Mouse (Mus musculus): ENCODE data around the gene Nubp1. TPM values are rescaled to one million over a fixed set of nuclear protein-coding genes. Genes with fewer than 3 reads are reported as not detected.

The Nubp1 gene
- total RNA-seq, 2 experiments from 2014 or later, result 21.3 to 22.3 TPM

DNA sequence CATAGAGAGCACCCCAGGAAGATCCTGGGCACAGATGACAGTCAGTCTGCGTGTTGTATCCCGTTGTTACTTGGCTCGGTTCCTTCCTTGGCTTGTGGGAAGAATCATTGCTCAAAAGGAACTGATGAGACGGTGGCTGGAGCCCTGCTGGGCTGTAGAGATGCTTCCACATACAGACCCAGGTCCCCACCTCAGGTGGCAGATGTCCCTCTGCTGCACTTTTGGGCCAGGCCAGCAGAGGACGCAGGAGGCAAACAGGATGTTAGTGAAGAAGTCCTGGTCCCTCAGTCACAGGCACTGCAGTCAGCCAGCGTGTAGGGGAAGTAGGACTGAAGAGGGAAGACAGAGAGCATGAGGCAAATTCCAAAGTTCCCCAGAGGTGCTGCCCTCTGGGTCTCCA, 4.2 kb downstream of the Nubp1 start:
- DNase-seq, result peak; percentile 65
- intact Hi-C loops (cut with DNase I), result loop anchor here (5.0 kb wide), 1 partner anchor 106 kb away; no protein-coding TSS in a partner anchor

DNA sequence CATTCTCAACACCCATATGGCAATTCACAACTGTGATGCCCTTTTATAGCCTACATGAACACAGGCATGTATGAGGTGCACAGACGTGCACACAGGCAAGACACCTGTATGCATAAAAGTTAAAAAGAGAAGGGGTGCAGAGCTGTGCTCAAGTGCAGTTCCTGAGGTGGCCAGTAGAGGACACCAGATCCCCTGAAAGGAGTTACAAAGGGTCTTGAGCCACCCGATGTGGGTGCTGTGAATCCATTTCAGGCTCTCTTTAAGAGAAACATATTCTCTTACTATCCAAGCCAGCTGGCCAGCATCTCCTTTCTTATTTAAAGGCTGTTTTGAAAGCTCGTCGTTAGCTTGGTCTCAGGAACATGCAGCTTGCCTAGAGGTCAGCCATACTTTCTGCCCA, 5.1 kb downstream of the Nubp1 start:
- intact Hi-C loops (cut with DNase I), result loop anchor here (5.0 kb wide), 1 partner anchor 105 kb away; no protein-coding TSS in a partner anchor

DNA sequence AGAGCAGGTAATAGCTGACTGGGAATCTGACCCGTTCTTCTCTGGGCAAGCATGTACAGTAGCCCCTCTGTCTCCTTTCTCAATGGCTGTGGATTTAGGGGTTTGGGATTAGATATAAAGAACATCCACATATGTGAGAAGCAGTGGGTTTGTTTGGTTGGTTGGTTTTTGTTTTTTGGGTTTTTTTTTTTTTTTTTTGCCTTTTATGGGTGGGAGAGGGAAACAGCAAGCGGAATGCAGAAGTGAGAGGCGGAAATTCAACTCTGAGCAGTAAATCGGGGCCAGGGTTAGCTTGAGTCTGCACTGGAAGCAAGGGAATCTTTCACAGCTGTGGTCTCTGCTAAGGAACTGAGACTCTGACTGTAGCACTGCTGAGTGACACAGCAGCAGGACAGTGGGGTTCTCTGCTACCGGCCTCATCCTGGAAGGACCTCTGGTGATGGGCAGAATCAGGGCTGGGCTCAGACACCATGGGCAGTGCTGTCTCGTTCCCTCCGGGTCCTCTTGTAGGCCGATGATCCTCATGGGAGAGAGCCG, 6.0 kb downstream of the Nubp1 start:
- intact Hi-C loops (cut with DNase I), result loop anchor here (5.0 kb wide), 1 partner anchor 105 kb away; no protein-coding TSS in a partner anchor
- no peak for DNase-seq

More for the DNA sequence above, 5.1 kb downstream of the Nubp1 start:
- no peak for DNase-seq

DNA sequence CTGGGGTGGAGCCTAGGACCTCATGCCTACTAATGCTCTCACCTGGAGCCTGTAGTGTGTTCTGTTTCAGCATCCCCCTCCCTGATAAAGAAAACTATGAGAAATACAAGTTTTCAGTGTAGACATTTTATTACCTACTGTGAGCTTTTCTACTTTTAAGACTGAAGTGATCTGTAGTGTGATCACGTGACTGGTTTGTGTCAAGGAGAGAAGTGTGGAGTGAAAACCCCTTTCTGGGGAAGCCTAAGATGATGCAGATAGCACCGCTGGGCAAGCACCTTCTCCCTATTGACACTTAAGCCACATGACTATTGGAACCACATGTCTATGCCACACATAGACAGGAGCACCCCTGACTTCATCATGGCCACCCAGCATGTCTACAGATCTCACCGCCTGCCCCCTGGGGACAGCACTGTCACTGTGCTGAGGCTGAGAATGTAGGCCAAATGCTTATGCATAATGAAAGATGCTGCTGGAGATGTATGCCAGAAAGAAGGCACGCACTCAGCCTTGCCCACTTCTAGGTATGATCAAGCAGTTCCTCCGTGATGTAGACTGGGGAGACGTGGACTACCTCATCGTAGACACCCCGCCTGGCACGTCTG, 8.8 kb downstream of the Nubp1 start:
- intact Hi-C loops (cut with DNase I), result no loop called here
- no peak for DNase-seq

DNA sequence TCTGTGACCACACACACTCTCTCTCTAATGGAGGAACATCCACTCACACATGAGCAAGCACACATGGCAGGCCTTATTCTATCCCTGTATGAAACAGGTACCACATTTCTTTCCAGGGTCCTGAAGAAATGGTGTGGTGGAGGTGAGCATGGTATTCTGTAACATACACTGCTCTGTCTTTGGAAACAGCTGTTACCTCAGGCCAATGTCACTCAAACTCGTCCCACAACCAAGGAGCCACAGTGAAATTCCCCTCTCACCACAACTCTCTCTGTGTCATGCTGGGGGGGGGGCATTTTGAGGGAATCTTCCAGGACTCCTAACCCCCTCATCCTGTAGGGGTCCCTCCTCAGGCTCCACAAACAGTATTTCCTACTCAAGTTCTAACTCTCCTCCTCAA, 20.2 kb downstream of the Nubp1 start:
- intact Hi-C loops (cut with DNase I), result no loop called here
- no peak for DNase-seq

DNA sequence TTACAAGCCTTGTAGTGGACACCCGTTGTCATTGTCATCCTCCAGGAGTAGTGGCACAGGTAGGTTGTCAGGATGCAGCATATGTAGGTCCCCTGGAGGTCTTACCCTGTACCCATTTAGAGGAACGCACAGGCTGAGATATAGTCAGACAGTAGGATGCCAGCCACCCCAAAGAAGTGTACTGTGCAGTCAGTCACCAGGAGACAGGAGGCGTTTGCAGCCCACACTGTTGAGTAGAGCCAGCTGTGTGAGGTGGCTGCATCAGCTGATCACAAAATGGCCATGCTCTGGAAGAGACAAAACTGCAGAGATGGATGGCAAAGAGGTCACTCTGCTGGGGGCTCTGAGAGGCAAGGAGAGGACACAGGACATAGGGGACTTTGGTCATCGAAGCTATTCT, 20.6 kb downstream of the Nubp1 start:
- DNase-seq, result no peak

DNA sequence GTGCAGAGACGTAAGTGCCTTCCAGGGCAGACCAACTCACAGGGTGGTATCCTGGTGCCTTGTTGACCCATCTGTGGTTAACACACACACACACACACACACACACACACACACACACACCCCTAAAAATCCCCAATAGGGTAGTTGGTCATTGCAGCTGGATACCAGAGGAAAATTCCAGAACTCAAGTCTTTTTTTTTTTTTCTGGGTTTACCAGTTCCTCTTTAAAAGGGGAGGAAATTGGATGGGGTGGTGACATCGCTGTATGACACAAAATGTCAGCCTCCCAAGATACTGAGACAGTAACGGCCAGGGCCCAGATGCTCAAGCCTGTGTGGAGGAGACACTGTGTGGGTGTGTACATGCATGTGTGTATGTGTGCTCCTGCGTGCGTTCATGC, 21.6 kb downstream of the Nubp1 start:
- intact Hi-C loops (cut with DNase I), result no loop called here
- no peak for DNase-seq

More for the DNA sequence above, 20.6 kb downstream of the Nubp1 start:
- intact Hi-C loops (cut with DNase I), result no loop called here

DNA sequence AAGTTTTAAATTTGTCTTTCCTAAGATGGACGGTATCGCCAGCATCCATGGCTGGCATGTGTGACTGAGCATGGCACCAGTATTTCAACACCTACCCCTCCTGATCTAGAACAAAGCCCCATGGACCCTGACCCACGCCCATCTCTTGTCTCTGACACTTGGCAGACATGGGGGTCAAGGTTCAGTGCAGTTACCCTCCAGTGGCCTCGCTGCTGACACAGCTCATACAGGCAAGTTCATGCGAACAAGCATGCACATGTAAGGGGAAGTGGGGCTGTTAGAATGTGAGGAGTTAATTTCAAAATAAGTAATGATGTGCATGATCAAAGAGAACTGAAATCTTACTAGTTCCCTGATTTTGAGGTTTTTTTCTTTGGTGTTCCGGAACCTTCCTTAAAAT, 24.4 kb downstream of the Nubp1 start:
- intact Hi-C loops (cut with DNase I), result no loop called here
- DNase-seq, result no peak

DNA sequence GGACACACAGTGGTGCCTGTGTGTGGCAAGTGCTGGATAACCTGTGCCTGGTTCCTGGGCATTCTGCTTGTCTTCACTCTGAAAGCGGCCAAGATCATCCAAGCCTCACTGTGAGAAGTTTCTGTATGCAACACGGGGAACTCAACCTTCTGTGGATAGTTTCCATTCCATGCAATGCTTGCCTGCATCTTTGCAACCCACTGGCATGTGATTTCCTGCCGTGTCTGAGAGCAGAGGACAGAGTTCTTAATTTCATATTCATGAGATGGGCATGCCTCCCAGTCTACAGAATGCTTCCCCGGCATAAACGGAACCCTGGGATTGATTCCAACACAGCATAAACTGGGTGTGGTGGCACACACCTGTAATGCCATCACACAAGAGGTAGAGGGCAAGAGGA, 26.3 kb downstream of the Nubp1 start:
- no peak for DNase-seq
- intact Hi-C loops (cut with DNase I), result no loop called here

DNA sequence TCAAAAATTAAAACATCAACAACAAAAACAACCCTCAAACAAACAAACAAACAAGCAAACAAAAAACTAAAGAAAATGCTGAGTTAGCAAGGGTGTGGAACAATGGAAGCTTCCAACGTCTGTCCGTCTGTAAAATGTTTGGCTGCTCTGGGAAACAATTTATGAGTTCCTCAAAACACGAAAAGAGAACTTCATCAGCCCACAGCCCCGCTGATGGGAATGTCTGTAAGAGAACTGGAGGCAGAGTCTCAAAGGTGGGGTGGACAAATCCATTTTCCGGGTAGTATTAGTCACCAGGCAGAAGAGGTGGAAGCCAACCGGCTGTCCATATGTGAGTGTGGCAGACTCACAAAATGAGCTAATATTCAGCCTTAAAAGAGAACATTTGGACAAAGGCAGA, 29.6 kb downstream of the Nubp1 start:
- no peak for DNase-seq
- intact Hi-C loops (cut with DNase I), result no loop called here

DNA sequence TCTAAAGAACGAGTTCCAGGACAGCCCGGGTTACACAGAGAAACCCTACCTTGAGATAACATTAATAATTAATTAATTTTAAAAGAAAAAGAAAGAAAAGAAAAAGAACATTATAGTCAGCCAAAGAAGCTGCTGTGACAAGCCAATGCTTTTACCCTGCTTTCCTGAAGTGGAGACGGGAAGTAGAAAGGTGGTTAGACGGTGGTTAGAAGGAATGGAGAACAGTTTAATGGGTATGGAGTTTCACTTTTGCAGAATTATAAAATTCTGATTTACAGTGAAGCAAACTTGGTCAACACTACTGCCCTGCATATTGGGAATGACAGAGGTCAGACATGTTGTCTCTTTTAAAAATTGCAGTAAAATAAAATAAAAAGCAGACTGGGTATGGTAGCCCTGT, 30.0 kb downstream of the Nubp1 start:
- intact Hi-C loops (cut with DNase I), result no loop called here
- no peak for DNase-seq

DNA sequence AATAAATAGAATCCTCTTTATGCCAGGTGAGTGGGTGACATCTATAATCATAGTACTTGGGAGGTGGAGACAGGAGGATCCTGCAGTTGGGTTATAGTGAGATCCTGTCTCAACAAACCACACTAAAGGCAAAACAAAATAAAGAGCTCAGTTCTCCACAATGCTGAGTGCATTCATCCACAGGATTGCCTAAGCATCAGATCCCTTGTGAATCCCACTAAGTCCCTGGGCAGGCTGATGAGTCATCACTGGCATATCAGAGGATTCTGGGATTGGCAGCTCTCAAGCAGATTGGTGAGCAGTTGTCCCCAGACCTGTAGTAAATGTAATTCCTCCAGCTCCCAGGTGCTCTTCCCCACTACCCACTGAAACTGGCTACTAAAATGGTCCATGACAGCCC, 32.0 kb downstream of the Nubp1 start:
- intact Hi-C loops (cut with DNase I), result no loop called here
- DNase-seq, result no peak

DNA sequence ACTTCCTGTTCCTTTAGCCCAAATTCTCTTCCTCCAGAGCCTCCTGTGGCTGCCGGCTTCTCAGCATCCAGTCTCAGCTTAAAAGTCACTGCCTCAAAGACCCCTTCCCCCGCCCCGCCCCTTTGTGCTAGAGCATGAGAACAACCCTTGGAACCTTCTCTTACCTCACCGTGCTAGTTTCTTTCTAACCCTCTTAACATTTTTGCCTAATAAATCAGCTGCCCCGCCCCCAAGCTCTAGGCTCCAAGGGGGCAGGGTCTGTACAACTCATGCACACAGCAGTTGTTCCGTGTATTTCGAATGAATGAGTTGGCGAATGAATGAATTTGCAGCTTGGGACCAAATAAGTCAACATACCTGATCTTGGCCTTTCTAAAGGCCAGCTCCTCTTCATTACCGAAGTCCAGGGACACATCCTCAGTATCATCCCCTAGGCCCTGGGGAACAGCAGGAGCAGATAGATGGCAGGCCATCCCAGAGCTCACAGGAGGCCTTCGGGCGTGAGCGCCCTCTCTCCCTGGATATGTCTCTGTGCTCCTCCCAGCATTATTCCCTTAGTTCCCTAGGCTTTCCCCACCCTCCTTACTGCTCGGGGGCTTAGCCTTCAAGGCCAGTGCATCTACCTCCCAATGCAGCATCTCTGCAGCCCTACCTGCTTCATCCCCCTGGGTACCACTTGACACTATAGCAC, 35.0 kb downstream of the Nubp1 start:
- intact Hi-C loops (cut with DNase I), result no loop called here
- DNase-seq, result peak; percentile 10

DNA sequence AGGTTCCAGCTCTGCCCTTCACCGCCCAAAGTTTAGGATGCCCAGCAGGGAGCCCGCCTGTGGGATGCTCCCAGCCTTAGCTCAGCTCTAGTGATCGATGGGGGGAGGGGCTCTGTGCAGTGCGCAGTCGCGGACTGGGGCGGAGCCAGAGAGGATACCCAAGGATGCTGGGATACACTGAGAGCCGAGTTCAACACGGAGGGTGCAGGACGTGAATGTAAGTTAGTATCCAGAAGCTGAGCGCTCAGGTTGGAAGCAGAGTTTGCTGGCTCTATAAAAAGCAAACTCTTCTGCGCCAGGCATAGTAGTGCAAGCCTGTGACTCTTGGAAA, 35.5 kb downstream of the Nubp1 start, which contains the start of gene Tvp23a:
TSS of gene Tvp23a (minus strand) at position 99 of the 331 bp plus-strand sequence.
- intact Hi-C loops (cut with DNase I), result no loop called here
- DNase-seq, result peak; percentile 87

DNA sequence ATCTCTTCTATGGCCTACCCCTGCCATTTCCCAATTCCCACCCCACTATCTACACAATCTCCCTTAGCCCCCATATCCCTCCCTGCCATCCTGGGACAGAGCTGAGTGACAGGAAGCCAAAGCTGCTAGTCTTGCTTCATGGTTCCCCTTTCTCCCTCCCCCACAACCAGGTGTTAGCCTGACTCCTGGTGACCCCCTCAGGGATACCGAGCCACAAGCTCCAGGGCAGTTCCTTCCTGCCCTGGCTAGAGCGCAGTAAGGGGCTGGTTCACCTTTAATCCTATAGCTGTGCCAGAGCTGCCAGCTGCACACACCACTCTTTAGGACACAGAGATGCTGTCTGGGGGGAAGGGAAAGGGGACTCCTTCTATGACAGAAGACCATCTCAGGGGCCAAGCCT, 36.0 kb downstream of the Nubp1 start:
- DNase-seq, result no peak
- intact Hi-C loops (cut with DNase I), result no loop called here

DNA sequence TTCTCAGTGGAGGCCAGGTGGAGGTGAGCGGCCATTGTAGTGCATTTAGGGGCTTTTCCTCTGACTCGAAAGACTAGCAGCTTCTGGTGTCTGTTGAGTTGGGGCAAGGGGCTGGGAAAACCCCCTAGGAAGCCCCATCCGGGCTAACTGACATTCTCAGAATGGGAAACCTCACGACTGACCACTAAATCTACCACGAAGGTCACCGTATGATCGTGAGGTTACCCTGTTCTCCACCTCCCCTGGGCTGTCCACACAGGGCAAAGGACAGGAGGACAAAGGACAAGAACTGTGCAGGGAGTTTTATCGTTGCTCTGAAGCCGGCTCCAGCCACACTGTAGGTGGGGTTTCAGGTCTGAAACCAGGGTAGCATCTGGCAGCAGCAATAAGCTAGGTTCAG, 37.2 kb downstream of the Nubp1 start:
- intact Hi-C loops (cut with DNase I), result no loop called here
- DNase-seq, result no peak

DNA sequence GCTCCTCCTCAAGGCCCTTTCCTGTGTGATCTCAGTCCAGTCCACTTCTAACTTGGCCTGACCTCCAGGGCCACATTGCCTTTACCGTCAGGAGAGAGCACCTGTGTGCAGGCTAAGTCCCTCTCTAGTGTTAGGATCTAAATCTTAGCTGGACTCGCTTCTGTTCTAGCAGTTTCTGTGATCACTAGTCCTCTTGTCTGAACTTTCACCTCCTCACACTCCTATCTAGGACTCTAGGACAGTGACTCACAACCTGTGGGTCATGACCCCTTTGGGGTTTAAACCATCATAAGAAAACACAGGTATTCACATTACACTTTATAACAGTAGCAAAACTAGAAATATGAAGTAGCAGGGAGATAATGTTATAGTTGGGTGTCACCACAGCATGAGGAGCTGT, 40.2 kb downstream of the Nubp1 start:
- intact Hi-C loops (cut with DNase I), result no loop called here
- DNase-seq, result no peak

DNA sequence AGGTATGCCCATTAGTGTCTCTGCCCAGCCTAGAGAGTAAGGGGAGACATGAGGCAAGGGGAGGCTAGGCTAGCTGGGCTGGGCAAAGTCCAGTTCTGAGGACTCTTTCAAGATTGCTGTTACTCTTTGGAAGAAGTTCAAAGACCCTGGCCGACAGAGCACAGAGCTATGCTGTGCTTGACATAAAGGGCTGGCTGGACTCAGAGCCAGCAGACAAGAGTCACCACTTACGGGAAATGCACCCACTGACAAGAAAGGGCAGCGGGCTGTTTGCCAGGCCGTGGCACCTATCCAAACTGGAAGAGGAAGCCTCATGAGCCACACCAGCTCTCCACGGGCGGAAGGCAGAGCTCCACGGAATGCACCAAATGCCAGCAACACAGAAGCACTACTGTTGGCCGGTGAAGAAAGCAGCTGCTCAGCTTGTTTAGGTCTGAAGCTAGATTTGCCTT, 40.7 kb downstream of the Nubp1 start:
- intact Hi-C loops (cut with DNase I), result no loop called here
- peak; percentile 94 for DNase-seq

DNA sequence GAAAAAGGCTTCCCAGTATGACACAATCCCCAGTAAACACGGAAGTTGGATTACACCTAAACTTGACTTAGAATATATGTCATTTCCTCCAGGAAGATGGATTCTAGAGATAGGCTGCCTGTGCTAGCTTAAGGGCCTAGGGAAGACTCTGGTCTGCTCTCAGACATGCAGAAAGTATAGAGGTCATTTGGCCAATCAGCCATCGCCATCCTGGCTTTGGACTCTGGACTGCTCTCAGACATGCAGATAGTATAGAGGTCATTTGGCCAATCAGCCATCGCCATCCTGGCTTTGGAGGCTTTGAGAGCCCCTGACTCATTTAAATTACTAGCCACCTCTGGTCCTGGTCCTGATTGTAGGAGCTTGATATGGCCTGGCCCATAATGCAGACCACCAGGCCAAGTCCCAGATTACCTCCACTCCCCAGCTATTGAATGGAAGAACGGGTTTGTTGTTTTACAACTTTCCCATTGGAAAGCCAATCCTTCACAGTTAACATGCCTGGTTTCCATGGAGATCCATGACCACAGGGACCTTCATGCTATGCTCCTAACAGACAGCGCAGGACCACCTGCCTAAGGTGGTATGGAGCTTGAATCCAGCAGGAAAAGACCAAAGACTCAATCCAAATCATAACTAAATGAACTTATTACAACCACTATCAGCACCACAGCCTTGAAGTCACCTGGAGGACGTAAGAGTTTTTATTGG, 42.3 kb downstream of the Nubp1 start:
- intact Hi-C loops (cut with DNase I), result no loop called here

DNA sequence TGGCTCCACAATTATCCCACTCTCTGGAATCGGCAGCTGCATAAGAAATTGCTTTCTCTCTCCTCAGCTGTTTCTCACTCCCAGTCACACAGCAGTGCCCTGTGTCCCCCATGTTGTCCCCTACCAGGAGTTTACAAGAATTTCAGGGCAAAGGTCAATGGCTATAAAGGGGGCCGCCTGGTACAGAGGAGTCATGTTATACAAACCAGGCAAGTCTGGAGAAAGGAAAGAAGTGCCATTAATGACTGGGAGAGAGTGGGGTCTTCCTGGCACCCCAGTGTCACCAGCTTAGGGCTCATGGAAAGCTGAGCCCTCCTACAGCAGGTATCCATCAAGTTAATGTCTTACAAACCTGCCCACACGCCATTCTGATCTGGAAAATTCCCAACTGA, 42.8 kb downstream of the Nubp1 start:
- intact Hi-C loops (cut with DNase I), result no loop called here
- no peak for DNase-seq

More for the DNA sequence above, 42.3 kb downstream of the Nubp1 start:
- DNase-seq, result no peak

DNA sequence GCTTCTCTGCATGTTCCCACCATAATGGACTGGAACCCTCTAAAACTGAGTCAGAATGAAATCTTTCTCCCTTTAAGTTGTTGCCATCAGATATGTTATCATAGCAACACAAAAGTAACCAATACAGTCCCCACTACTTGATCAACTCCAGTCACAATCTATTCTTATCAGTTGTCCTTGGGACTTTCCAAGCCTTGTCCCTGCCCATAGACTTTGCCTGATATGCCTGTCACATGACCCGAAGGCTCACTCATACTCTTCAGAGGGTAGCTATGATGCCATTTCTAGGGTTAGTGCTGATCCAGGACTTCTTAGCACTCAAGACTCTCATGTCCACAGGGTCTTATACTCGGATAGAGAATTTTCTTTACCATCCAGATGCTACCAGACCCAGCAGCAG, 48.4 kb downstream of the Nubp1 start:
- intact Hi-C loops (cut with DNase I), result no loop called here
- DNase-seq, result no peak

DNA sequence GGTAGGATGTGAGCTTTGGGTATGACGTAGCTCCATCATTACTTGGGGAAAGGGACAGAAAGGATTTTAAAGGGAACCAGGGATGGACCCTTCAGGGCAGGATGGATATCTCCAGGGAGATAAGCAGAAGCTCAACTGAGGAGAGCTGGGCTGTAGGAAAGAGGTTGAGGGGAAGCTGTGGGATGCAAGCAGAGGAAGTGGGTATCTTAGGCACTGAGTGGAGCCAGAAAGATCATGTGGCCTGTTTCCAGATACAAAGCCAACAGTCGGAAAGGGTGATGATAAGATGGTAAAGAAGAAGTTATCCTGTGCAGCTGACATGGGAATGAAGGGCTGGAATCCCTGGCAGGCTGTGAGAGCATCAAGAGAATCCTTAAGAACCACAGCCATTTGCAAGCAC, 49.4 kb downstream of the Nubp1 start:
- DNase-seq, result no peak
- intact Hi-C loops (cut with DNase I), result no loop called here

Measured in left cerebral cortex, postnatal 4 days (tissue).